Mouse (Mus musculus): ENCODE measurements around the gene Tspan18.

DNA sequence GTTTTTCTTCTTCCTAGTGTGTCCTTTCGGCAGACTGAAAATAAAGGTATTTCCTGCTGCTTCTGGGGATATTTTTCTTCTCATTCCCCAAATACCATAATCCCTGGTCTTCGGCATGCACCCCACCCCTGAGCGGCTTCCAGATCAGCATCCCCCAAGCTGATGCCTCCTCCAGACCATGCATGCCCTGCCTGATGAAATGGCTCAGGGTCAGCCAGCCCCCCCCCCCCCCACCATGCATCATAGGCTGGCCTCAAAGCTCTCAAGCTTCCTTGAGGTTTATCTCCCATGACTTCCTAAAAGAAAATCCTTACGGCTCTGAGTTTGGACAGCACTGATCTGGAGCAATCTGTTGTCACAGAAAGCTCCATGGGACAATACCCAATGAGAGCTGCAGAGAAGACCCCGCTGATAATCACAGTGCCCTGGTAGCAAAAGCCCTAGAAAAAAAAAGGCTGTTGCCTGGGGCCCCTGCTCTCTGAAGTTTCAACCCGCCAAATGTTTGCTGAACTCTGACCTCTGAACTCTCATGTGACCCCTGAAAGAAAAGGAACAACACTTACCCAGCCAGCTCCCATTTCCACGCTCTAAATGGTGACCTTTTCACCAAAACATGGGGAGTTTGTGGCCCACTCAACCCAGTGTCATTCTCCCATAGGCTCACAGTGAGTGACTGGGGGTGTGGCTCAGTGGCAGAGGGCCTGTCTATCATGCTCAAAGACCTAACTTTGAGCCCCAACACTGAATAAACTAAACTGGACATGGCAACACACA is 43.8 kb downstream of the Tspan18 start:
- no peak for TF ChIP-seq CTCF (conservative IDR thresholded peaks at IDR 0.05; ENCODE audit: low read length)
- TF ChIP-seq POU5F1 (IDR thresholded peaks at IDR 0.05; ENCODE audit: borderline replicate concordance, low read length) = no peak
- TF ChIP-seq NANOG (IDR thresholded peaks at IDR 0.05; ENCODE audit: borderline replicate concordance, low read length) = no peak
